Mouse (Mus musculus) layer of hippocampus, postnatal 36 days (tissue): ENCODE measurements around the gene Setd1b. TPM values are rescaled to one million over a fixed set of nuclear protein-coding genes. Genes with fewer than 3 reads are reported as not detected.
A peak's percentile ranks its signal among the peaks of the same experiment; 100 is the strongest.

Source experiments
- DNase-seq, 2 experiments: peaks; one replicate each; pipeline ENCODE4 v3.0.0; 2022
- total RNA-seq, 2 experiments: library from RNA; stranded (reverse); gene quantifications; 2 replicates each; pipeline ENCODE4 v1.2.3; 2021

Setd1b gene
- total RNA-seq, 2 experiments from 2014 or later: 31.4 to 36.2 TPM

DNA sequence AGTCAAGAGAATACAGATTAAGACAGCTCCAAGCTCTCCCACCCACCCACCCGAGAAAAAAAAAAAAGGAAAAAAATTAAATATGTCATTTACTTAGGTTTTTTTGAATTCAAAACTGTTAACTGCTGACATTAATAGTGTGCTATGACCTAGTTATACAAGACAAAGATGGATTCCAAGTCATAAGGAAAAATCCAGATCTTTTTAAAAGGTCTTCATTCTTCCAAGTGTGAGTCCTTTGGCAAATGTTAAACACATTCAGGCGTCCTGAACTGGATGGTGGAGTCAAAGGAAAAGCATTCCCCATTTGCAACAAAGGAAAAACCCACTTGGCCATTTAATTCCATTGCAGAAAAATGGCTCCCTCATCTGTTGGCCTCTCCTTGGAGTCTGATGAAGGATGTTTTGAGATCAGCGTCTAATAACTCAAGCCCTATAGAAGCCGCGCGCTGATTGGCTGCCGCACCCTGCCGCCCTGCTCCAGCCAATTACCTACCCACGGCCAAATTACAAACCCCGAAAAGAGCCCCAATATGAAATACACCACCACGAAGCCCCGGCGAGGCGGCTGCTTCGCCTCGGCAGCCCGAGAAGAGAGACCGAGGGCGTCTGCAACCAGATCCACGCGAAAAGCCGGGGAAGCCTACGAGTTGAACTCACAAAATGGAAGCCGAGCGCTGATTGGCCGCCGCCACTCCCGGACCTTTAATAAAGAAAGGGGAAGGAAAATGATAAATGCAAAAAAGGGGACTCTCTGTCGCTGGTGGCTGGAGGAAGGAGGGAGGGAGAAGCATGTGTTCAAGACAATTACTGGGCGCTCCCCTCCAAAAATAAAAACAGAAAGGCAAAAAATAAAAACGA is 1.1 kb upstream of the Setd1b start:
- peak; percentile 92 to 93 for DNase-seq

DNA sequence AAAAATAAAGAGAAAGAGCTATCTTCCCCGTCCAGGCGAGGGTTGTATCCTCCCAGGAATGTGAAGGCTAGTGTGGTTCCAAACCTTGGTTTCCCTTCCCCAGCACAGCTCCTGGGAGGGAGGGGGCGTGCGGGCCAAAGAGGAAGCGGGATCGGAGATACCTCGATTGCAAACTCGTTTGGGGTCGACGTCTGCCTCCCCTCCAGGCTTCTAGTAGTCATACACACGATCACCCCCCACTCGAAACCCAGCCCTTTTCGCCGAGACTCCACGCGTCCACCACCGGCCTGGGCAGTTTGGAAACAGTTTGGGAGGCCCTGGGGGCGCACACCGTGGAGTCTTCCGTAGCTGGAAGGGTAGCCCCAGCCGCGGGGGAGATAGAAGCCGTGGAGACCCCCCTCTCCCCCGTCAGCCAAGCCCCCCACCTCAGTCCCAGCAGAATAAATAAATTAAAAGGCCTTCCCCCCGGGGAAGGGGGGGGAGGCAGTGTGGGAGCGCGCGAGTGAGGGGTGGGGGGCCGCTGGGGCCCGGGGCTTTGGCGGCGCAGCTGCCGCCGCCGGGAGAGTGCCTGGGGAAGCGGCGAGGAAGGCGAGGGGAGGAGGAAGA is 335 bp upstream of the Setd1b start:
- peak in 1 of 2 experiments; percentile 59 for DNase-seq

DNA sequence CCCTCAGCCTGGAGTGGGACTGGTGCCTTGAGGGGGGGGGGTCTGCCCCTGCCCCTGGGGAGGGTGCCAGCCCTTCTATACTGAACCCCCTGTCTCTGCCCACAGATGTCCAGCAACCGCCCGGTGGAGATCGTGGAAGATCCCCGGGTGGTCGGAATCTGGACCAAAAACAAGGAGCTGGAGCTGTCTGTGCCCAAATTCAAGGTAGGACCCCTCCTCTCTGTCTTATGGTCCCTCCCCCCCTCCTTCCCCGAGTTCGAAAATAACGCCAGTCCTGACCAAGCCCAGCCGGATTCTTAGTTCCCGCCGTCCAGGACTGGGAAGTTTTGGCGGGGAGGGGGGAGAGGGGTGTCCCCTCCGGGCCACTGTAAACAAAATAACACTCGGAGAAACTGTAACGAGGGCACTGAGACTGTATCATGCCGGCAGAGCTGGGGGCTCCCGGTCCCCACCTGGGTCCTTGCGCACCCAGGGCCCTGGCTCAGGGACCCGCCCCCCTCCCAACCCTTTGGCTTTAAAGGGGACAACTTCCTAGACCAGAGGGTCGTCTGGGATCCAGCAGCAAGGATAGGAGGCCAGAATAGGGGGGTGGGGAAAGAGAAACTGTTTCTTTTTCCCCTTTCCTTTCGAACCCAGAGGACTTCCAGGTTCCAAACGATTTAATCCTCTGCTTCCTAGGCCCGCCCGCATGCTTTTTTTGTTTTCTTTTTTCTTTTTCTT is 1.4 kb downstream of the Setd1b start:
- DNase-seq: no peak

DNA sequence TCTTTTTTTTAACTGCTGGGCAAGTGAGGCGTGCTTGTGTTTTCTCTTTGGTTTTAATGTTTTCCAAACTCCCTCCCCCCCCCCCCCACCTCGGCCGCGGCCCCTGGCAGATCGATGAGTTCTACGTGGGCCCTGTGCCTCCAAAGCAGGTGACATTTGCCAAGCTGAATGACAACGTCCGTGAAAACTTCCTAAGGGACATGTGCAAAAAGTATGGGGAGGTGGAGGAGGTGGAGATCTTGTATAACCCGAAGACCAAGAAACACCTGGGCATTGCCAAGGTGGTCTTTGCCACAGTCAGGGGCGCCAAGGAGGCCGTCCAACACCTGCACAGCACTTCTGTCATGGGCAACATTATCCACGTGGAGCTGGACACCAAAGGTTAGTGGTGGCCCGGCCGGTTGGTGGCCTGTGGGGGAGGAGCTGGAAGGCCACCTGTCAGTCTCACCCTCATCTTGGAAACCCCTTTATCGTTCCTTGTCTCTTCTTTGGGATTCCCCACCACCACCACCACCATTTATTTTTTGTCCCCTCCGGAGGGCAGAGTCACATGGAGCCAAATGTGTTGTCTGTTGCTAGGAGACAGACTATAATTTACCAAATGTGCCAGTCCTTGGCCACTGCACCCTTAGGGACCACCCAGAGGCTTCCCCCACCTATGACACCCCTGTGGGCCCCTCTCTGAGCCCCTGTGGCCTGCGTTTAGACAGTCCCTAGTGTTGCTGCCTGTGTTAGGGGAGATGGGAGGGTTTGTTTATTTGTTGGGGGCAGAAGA is 2.2 kb downstream of the Setd1b start:
- DNase-seq: no peak

DNA sequence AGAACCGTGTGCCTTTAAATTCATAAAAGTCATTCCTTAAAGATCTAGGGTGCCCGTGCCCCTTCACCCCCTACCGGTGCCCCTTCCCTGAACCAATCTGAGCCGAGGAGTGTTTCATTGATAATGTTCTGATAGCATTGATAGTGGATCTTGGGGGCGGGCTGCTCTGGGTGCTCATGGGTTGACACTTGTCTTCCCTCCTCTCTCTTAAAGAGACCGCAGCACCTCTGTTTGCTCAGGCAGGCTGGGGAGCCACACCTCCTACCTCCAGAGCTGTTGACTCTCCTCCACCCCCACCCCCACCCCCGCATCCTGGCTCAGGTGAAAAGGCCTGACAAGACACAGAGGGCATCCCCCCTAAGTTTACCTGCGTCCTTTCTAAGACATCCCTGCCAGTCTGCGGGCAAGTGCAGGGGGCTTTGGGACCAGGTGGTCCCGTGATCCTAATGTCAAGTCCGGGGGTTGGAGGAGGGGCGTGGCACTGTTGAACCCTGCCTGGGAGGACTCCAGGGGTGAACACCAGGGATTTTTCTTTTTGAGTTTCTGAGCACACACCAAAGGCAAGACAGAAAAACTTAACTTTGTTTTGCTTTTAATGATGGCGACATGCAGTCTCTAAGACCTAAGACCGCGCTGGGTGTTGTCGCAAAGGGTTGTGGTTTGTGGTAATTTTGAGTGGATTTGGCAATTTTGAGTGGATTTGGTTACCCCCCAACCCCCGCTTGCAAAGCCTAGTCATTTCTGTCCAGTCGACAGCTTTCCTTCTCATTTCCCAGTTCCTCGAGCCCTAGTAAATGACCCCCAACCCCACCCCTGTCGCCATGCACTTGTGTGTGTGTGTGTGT is 3.0 kb downstream of the Setd1b start:
- no peak for DNase-seq

DNA sequence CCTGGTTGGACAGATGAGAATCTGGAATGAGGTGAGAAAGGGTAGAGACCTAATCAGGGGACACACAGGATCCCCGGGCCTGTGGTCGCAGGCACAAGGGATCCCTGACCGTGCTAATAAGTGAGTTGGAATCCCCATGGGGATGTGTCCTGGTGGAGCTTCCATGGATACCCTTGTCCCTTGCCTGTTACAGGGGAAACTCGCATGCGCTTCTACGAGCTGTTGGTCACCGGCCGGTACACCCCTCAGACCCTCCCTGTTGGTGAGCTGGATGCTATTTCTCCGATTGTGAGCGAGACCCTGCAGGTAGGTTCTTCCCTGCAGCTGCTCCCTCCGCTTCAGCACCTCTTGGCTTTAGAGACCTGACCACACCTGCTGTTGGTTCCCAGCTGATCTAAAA is 4.4 kb downstream of the Setd1b start:
- no peak for DNase-seq

DNA sequence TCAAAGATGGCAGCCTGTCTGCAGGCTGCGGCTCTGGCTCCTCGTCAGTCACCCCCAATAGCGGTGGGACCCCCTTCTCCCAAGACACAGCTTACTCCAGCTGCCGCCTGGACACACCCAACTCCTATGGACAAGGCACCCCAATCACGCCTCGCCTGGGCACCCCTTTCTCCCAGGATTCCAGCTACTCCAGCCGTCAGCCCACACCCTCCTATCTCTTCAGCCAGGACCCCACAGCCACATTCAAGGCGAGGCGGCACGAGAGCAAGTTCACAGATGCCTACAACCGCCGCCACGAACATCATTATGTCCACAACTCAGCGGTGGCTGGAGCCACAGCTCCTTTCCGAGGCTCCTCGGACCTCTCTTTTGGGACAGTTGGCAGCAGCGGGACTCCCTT is 5.6 kb downstream of the Setd1b start:
- no peak for DNase-seq

DNA sequence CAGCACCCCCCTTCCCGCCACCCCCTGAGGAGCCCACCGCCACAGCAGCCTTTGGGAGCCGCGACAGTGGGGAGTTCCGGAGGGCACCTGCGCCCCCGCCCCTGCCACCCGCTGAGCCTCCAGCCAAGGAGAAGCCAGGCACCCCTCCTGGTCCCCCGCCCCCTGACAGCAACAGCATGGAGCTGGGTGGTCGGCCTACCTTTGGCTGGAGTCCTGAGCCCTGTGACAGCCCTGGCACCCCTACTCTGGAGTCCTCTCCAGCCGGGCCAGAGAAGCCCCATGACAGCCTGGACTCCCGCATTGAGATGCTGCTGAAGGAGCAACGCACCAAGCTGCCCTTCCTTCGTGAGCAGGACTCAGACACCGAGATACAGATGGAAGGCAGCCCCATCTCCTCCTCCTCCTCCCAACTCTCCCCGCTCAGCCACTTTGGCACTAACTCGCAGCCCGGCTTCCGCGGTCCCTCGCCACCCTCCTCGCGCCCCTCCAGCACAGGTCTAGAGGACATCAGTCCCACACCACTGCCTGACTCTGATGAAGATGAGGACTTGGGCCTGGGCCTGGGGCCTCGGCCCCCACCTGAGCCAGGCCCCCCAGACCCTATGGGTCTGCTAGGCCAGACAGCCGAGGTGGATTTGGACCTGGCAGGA is 6.2 kb downstream of the Setd1b start:
- no peak for DNase-seq

DNA sequence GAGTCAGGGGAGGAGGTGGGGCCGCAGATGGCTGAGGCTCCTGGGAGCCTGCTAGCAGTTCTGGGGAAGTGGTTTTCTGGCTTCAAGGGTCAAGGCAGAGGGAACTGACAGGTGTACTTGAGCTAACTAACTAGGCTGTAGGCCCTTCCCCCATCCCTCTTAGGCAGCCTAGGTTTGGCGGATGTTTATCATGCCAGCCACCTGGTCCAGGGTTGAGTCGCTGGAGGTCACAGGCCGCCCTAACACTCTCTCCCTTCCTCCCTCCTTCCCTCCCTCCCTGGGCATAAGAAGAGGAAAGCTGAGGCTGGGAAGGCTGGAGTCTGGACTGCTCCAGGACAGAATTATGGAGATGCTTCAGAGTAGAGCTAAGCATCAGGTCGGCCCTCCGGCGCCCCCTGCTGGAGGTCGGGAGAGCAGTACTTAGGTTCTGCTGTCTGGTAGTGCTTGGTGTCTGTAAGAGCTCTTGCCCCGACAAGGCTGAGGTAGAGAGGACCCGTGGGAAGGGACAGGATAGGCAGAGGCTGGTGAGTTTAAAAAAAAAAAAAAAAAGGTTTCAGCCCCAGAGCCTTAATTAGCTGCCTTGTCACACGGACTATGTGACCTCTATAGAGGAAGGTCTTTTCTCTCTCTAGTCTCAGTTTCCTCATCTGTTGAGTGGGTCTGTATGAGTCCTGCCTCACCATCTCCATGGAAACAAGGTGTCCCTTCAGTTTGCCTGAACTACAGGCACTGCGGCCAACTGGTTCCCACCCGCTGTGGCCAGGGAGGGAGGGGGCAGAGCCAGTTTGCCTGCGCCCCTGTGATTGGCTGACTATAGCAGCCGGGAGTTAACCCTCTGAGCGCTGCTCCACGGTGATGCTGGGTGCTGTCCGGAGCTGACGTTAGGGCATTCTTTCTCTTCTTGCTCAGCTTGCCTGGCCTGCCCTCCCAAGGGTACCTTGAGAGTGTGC is 7.7 kb downstream of the Setd1b start:
- peak; percentile 87 to 90 for DNase-seq

DNA sequence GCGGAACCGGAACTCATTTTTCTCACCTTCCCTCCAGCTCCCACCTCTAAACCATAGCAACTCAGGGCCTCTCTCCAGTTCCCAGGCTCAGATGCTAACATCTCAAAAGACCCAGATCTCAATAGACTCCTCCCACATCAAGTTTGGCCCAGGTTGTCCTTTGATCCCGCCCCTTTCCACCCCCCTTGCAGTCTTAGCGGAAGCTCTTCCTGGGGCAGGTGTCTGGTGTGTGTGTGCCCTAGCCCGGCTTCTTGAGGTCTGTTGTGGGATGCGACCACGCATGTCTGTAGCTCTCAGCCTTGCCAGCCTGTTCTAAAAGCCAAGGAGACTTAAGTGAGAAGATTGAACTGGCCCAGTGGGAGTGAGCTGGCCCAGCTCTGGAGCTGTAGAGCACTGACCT is 8.6 kb downstream of the Setd1b start:
- DNase-seq: no peak

DNA sequence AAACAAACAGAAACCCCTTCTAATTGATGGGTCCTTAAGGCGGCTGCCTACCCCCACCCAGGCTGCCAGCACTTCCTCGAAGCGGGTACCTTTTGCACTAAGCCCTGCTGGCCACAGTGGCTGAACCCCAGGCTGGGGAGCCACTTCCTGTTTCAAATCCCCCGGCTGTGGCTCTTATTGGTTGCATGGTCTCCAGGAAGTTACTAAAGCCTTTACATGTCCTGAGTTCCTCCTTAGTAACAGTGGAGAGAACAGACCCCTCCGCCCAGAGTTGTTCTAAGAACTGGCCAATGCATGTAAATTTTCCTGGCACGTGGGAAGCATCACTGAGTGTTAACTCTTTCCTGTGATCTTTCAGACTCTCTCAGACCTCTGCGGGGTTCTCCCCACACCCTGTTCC is 9.1 kb downstream of the Setd1b start:
- no peak for DNase-seq

DNA sequence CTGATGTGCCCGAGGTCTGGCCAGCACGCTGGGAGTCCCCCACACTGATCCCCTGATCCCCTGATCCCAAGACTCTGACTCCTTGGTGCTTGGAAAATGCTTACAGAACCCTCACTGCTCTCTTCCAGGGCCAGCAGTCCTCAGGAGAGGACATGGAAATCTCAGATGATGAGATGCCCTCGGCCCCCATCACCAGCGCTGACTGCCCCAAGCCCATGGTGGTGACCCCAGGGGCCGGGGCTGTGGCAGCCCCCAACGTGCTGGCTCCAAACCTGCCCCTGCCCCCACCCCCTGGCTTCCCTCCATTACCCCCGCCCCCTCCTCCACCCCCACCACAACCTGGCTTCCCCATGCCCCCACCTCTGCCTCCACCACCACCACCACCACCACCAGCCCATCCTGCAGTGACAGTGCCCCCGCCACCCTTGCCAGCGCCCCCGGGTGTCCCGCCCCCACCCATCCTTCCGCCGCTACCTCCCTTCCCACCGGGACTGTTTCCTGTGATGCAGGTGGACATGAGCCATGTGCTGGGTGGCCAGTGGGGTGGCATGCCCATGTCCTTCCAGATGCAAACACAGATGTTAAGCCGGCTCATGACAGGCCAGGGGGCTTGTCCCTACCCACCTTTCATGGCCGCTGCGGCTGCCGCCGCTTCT is 9.8 kb downstream of the Setd1b start:
- DNase-seq: no peak

DNA sequence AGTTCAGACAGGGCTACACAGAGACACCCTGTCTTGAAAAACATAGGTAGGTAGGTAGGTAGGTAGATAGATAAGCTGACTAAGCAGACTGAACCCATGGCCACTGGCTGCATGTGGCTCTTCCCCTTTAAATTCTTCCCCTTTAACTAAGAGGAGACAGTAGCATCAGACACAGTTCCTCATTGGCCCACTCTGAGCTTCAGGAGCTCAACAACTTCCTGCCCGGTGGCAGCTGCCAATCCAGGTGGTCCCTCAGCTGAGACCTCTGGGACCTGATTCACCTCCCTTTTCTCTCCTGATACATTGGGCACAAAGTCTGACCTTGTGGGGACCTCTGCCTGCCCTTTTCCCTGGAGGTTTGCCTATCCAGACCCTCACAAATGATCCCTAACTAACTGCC is 10.9 kb downstream of the Setd1b start:
- no peak for DNase-seq

DNA sequence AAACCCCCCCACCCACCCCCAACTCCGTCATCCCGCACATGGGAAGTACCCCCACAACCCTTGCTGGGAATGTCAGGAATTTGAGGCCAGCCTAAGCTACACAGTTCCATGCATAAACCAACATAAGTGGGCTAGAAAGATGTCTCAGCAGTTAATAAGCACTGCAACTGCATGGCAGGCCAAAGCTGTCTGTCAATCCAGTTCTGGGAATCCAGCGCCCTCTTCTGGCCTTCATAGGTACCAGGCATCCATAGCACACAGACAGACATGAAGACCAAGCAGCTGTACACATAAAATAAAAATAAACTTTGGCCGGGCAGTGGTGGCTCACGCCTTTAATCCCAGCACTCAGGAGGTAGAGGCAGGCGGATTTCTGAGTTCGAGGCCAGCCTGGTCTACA is 13.4 kb downstream of the Setd1b start:
- no peak for DNase-seq

DNA sequence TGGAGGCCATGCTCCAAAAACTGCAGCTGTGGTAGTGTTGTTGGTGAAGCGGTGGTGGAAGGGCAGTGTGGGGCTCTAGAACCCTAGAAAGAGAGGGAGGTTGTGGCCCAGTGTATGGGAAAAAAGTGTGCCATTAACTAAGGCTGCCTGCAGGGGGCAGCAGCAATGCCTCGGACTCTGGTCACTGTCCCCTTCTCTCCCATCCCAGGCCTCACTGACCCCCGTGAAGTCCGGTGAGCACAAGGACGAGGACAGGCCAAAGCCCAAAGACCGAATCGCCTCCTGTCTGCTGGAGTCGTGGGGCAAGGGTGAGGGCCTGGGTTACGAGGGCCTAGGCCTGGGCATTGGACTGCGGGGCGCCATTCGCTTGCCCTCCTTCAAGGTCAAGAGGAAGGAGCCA is 14.8 kb downstream of the Setd1b start:
- DNase-seq: no peak

DNA sequence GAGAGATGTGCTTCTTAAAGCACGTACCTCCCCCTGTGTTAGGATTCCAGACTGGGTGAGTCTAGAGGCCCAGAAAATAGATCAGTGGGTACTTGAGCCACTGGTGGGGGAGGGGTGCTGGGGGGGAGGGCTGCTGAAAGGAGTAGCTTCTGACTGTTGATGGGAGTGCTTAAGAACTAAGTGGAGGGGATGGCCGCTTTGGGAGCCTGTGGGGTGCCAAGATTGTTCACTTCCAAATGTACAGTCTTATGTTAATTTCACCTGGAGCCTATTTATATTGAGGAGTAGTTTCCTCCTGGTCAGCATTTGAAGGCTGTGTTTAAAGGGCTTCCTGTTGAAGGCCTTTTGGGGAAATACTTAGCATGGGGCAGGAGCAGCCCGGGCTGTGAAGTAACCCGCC is 16.0 kb downstream of the Setd1b start:
- no peak for DNase-seq

DNA sequence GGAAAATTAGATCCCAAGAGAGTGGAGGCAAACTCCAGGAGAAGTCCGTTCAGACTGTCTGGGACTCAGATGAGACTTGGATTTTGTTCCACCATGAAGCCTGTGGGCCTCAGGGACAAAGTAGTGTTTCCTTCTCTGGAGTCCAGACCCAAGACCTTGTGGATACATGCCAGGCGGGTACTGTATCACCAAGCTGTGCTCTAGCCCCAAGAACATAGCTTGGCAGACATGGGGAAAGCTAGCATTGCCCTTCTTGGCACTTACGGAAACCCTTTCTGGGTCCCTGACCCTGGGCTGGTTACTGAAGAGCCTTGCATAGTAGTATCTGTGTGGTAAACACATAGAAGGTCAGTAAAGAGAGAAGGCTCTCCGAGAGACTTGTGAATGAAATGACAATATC is 17.5 kb downstream of the Setd1b start:
- no peak for DNase-seq

DNA sequence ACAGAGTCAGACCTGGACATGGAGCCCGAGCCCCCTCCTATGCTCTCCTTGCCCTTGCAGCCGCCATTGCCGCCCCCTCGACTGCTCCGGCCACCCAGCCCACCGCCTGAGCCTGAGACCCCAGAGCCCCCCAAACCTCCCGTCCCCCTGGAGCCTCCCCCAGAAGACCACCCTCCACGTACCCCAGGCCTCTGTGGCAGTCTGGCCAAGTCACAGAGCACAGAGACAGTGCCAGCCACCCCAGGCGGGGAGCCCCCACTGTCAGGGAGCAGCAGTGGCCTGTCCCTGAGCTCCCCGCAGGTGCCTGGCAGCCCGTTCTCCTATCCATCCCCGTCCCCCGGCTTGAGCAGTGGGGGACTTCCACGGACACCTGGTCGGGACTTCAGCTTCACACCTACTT is 17.9 kb downstream of the Setd1b start:
- DNase-seq: no peak

DNA sequence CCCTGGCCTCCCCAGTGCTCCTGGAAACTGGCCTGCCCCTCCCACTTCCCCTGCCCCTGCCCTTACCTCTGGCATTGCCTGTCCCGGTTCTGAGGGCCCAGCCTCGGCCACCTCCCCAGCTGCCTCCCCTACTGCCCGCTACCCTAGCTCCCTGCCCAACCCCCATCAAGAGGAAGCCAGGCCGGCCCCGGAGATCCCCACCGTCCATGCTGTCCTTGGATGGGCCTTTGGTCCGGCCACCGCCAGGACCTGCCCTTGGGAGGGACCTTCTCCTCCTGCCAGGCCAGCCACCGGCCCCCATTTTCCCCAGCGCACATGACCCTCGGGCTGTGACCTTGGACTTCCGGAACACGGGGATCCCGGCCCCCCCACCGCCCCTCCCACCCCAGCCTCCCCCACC is 18.3 kb downstream of the Setd1b start:
- DNase-seq: no peak

DNA sequence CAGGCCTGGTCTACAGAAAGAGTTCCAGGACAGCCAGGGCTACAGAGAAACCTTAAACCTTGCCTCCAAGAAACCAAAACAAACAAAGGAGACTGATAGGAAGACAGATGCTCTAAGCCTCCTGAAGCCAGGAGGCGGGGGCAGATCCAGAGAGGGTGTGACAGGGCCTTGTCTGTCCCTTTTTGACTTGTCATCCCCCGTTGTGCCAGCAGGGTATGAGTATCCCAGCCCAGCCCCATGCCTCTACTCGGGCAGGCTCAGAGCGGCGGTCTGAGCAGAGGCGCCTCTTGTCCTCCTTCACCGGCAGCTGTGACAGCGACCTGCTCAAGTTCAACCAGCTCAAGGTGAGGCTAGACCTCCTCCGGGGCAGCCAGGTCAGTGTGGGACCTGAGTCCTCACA is 20.9 kb downstream of the Setd1b start:
- DNase-seq: no peak
